Mouse (Mus musculus) spleen, postnatal 36 days (tissue): ENCODE results near the gene Foxc2.

Experiments used
- DNase-seq, 2 experiments: peaks; one replicate each; pipeline ENCODE4 v3.0.0; 2022; ENCODE audit warnings: low spot score in 2 of 2, mixed read lengths in 1 of 2

The Foxc2 gene

GRCm38 (mm10) chr8:121148573-121149083, 32.7 kb downstream of the Foxc2 start:
- no peak for DNase-seq

GRCm38 (mm10) chr8:121152394-121152793, 36.4 kb downstream of the Foxc2 start:
- no peak for DNase-seq

GRCm38 (mm10) chr8:121156990-121157491, 41.1 kb downstream of the Foxc2 start:
- no peak for DNase-seq

- no peak for DNase-seq
Observed at GRCm38 (mm10) chr8:121158812-121159211, 42.8 kb downstream of the Foxc2 start.

DNA sequence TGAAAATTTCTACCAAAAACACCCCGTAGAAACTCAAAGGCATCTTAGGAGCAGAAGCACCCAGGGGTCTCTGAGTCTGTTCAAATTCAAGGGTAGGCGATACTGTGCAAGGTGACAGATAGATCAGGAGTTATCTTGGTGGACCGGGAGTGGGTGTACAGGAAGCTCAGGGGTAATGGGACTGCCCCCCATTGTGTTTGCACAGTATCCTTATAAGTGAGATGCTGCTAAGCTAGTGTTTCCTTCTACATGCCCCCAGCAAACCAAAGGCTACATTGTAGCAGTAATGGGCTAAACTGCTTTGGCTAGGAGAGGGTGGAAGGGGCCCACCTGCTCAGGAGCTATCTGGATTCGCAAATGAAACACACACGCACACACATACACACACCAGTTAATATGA, 45.5 kb downstream of the Foxc2 start:
- no peak for DNase-seq

- DNase-seq = no peak
Observed at GRCm38 (mm10) chr8:121162413-121162812, 46.4 kb downstream of the Foxc2 start.

- DNase-seq = no peak
Observed at GRCm38 (mm10) chr8:121162906-121163695, 47.1 kb downstream of the Foxc2 start.

DNA sequence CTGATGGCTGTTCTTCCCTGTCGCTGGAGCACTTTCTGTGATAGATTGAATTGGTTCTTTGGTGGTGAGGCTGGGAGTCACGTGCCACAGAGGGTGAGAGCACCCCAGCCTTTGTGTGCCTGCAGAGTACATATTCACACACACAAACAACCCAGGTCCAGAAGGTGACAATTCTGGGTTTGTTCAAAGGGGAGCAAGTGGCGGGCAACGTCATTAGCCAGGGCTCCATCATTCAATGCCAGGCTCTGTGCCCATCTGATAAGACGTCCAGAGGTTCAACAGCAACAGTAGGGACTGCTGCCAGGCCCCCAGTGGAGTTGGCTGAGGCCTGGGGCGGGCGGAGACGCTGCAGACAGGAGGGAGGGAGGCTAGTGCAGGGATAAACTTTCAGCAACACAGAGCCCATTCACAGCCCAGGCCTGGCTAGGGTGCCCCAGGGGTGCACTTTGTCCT, 48.1 kb downstream of the Foxc2 start:
- DNase-seq = no peak

DNA sequence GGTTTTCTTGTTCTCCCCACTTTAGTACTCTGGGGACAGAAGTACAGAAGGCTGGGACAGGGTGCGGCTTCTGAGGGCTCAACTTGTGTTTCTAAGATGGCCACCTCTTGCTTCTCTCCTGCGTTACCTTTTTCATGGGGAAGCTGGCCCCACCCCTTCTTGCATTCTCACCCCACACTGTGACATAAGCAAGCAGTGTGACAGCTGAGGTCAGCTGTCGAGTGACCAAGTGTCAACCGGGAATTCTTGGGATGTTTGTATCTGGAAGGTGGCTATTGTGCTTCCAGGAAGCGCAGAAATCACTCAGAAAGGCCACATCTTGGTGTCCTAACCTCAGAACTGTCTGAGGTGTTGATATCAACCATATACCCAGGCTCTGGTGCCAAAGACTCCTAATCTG, 52.1 kb downstream of the Foxc2 start:
- DNase-seq = no peak
